Mouse (Mus musculus) testis, adult 2 months (tissue): ENCODE data around the gene Lhx6.

Experiments used
- CTCF ChIP-seq: fragments of 200-500 bp; IDR thresholded peaks from 2 replicates; pipeline ENCODE4 v1.5.1; 2012; ENCODE audit warnings: low read depth, mild to moderate bottlenecking, inconsistent platforms, low read length, moderate library complexity; ENCODE audit not compliant: control insufficient read depth, insufficient read depth, insufficient replicate concordance
- POLR2A ChIP-seq: fragments of 200-500 bp; IDR thresholded peaks from 2 replicates; pipeline ENCODE4 v1.6.1; 2012; ENCODE audit warnings: low read depth, mild to moderate bottlenecking, inconsistent platforms, low read length, moderate library complexity; ENCODE audit not compliant: control insufficient read depth

GRCm38 (mm10) chr2:36089190-36089589 is 16.0 kb downstream of the Lhx6 start:
- TF ChIP-seq CTCF (no peak), POLR2A (no peak)
